Mouse (Mus musculus): ENCODE data around the gene 1700001C19Rik. TPM values are rescaled to one million over a fixed set of nuclear protein-coding genes. Genes with fewer than 3 reads are reported as not detected.

1700001C19Rik gene
- total and polyA plus RNA-seq, 3 experiments, result not detected

- in situ Hi-C loops (cut with MboI; ENCODE audit: low pct_ligation_motif_present, low pct_unique_long_range_greater_than_20kb, low sequenced_read_pairs) (loop anchor here (25.0 kb wide), 1 partner anchor 235 kb away; the partner anchor contains the start of genes Bysl, Gm20517 and Med20), dilution Hi-C loops (cut with MboI; ENCODE audit: extremely low pct_ligation_motif_present, extremely low pct_unique_long_range_greater_than_20kb, low sequenced_read_pairs) (no loop called here)
- no peak overlapping the region for H3K4me2 ChIP-seq (ENCODE audit: insufficient read depth, low read depth, poor library complexity, severe bottlenecking)
- H3K9me3 ChIP-seq (replicated peaks; ENCODE audit: low read length), result no peaks in the 10 kb centered on the region
- H3K27me3 ChIP-seq (replicated peaks), result no peaks in the 10 kb centered on the region
- no peak overlapping the region for H3K4me3 ChIP-seq (replicated peaks in 1 of 3; ENCODE audit: low read depth in 2 of 3, low read length in 2 of 3, poor library complexity in 1 of 3)
- peaks cover 80 to 99% of the 10 kb centered on the region in 2 experiments for H3K36me3 ChIP-seq (replicated peaks in 1 of 2; ENCODE audit: control insufficient read depth in 1 of 2, insufficient read depth in 1 of 2, low read length in 1 of 2)
- H3K27ac ChIP-seq (ENCODE audit: insufficient read depth, low read depth), result no peak overlapping the region
- no peak overlapping the region for H3K9ac ChIP-seq (ENCODE audit: insufficient read depth, low read depth)
- no peak for TF ChIP-seq ZKSCAN1 (IDR thresholded peaks at IDR 0.05; ENCODE audit: borderline replicate concordance, low read depth, low read length)
- no peak for TF ChIP-seq IRF4 (IDR thresholded peaks at IDR 0.05; ENCODE audit: low read depth, low read length)
- TF ChIP-seq SMC3 (IDR thresholded peaks at IDR 0.05; ENCODE audit: low read depth, low read length), result no peak
- DNase-seq (ENCODE audit: extremely low read depth), result no peak
- peaks cover 0 to 2% of the 10 kb centered on the region in 2 experiments; a peak in 2 of 4 replicates for H3K4me1 ChIP-seq (ENCODE audit: control insufficient read depth in 1 of 2, insufficient read depth in 2 of 2)
- peaks cover 1% of the 10 kb centered on the region; the same call in 1 of the 2 replicates for H3K79me2 ChIP-seq (replicated peaks; ENCODE audit: control insufficient read depth, extremely low read depth, insufficient read depth, poor library complexity, severe bottlenecking)
These were observed 60.3 kb downstream of the 1700001C19Rik start for GRCm38 (mm10) chr17:47376779-47377280.

- H3K4me2 ChIP-seq (ENCODE audit: insufficient read depth, low read depth, poor library complexity, severe bottlenecking), result no peak overlapping the region
- H3K4me1 ChIP-seq (ENCODE audit: control insufficient read depth in 1 of 2, insufficient read depth in 2 of 2), result peaks cover 4 to 23% of the 10 kb centered on the region in 2 experiments; a peak in 3 of 4 replicates
- in situ Hi-C loops (cut with MboI; ENCODE audit: low pct_ligation_motif_present, low pct_unique_long_range_greater_than_20kb, low sequenced_read_pairs) (no loop called here), dilution Hi-C loops (cut with MboI; ENCODE audit: extremely low pct_ligation_motif_present, extremely low pct_unique_long_range_greater_than_20kb, low sequenced_read_pairs) (no loop called here)
- no peak overlapping the region for H3K9ac ChIP-seq (ENCODE audit: insufficient read depth, low read depth)
- H3K79me2 ChIP-seq (replicated peaks; ENCODE audit: control insufficient read depth, extremely low read depth, insufficient read depth, poor library complexity, severe bottlenecking), result peaks cover 10% of the 10 kb centered on the region
- H3K4me3 ChIP-seq (replicated peaks in 1 of 3; ENCODE audit: low read depth in 2 of 3, low read length in 2 of 3, poor library complexity in 1 of 3), result no peak overlapping the region
- no peaks in the 10 kb centered on the region for H3K9me3 ChIP-seq (replicated peaks; ENCODE audit: low read length)
- H3K27me3 ChIP-seq (replicated peaks), result no peaks in the 10 kb centered on the region
- no peak for DNase-seq (ENCODE audit: extremely low read depth)
- H3K27ac ChIP-seq (ENCODE audit: insufficient read depth, low read depth), result no peak overlapping the region
- no peak for TF ChIP-seq SIN3A (IDR thresholded peaks at IDR 0.05; ENCODE audit: low read length)
- no peak for TF ChIP-seq HCFC1 (IDR thresholded peaks at IDR 0.05; ENCODE audit: low read depth, low read length)
- no peak for TF ChIP-seq ZC3H11A (IDR thresholded peaks at IDR 0.05; ENCODE audit: low read depth, low read length)
- no peak for TF ChIP-seq ZNF384 (IDR thresholded peaks at IDR 0.05; ENCODE audit: low read depth, low read length)
- no peak for TF ChIP-seq USF2 (conservative IDR thresholded peaks at IDR 0.05; ENCODE audit: low read depth, low read length)
- no peak for TF ChIP-seq RCOR1 (conservative IDR thresholded peaks at IDR 0.05; ENCODE audit: low read depth, low read length)
- no peak for TF ChIP-seq JUND (conservative IDR thresholded peaks at IDR 0.05; ENCODE audit: low read depth, low read length)
- no peak for TF ChIP-seq UBTF (IDR thresholded peaks at IDR 0.05; ENCODE audit: low read depth, low read length)
- no peak for TF ChIP-seq ELF1 (IDR thresholded peaks at IDR 0.05; ENCODE audit: low read depth, low read length)
- TF ChIP-seq SMC3 (IDR thresholded peaks at IDR 0.05; ENCODE audit: low read depth, low read length), result no peak
- TF ChIP-seq EP300 (IDR thresholded peaks at IDR 0.05; ENCODE audit: low read length), result no peak
- H3K36me3 ChIP-seq (replicated peaks in 1 of 2; ENCODE audit: control insufficient read depth in 1 of 2, insufficient read depth in 1 of 2, low read length in 1 of 2), result peaks cover 57 to 78% of the 10 kb centered on the region in 2 experiments
These were observed 63.2 kb downstream of the 1700001C19Rik start for GRCm38 (mm10) chr17:47373991-47374390.

GRCm38 (mm10) chr17:47371451-47371850, 65.7 kb downstream of the 1700001C19Rik start:
- dilution Hi-C loops (cut with MboI; ENCODE audit: extremely low pct_ligation_motif_present, extremely low pct_unique_long_range_greater_than_20kb, low sequenced_read_pairs) (no loop called here), in situ Hi-C loops (cut with MboI; ENCODE audit: low pct_ligation_motif_present, low pct_unique_long_range_greater_than_20kb, low sequenced_read_pairs) (no loop called here)
- Histone ChIP-seq H3K36me3 (replicated peaks in 1 of 2; ENCODE audit: control insufficient read depth in 1 of 2, insufficient read depth in 1 of 2, low read length in 1 of 2) (peaks cover 36 to 54% of the 10 kb centered on the region in 2 experiments), H3K4me3 (replicated peaks in 1 of 3; ENCODE audit: low read depth in 2 of 3, low read length in 2 of 3, poor library complexity in 1 of 3) (no peak overlapping the region), H3K9me3 (replicated peaks; ENCODE audit: low read length) (no peaks in the 10 kb centered on the region), H3K9ac (ENCODE audit: insufficient read depth, low read depth) (no peak overlapping the region), H3K79me2 (replicated peaks; ENCODE audit: control insufficient read depth, extremely low read depth, insufficient read depth, poor library complexity, severe bottlenecking) (peaks cover 12% of the 10 kb centered on the region), H3K27me3 (replicated peaks) (no peaks in the 10 kb centered on the region), H3K4me1 (ENCODE audit: control insufficient read depth in 1 of 2, insufficient read depth in 2 of 2) (peaks cover 4 to 23% of the 10 kb centered on the region in 2 experiments; a peak in 3 of 4 replicates), H3K27ac (ENCODE audit: insufficient read depth, low read depth) (no peak overlapping the region), H3K4me2 (ENCODE audit: insufficient read depth, low read depth, poor library complexity, severe bottlenecking) (no peak overlapping the region)
- peak; percentile 86 for DNase-seq (ENCODE audit: extremely low read depth)
- TF ChIP-seq SIN3A (IDR thresholded peaks at IDR 0.05; ENCODE audit: low read length) (no peak), USF1 (IDR thresholded peaks at IDR 0.05; ENCODE audit: low read depth, low read length) (no peak), USF2 (conservative IDR thresholded peaks at IDR 0.05; ENCODE audit: low read depth, low read length) (no peak), ZKSCAN1 (IDR thresholded peaks at IDR 0.05; ENCODE audit: borderline replicate concordance, low read depth, low read length) (no peak), CTCF (conservative IDR thresholded peaks at IDR 0.05 in 1 of 2, IDR thresholded peaks at IDR 0.05 in 1 of 2; ENCODE audit: low read depth in 2 of 2, low read length in 2 of 2) (peak; percentile 84 to 94; a peak in 3 of 4 replicates), ZNF384 (IDR thresholded peaks at IDR 0.05; ENCODE audit: low read depth, low read length) (no peak), MYC (IDR thresholded peaks at IDR 0.05; ENCODE audit: low read depth, low read length) (peak; percentile 40; the same call in 1 of the 2 replicates), PAX5 (IDR thresholded peaks at IDR 0.05; ENCODE audit: low read length) (no peak), ELF1 (IDR thresholded peaks at IDR 0.05; ENCODE audit: low read depth, low read length) (no peak), HCFC1 (IDR thresholded peaks at IDR 0.05; ENCODE audit: low read depth, low read length) (0 out of 2 replicates have a peak, but pooled peaks have one; percentile 23), RAD21 (IDR thresholded peaks at IDR 0.05; ENCODE audit: low read depth, low read length) (peak; percentile 63), CHD1 (IDR thresholded peaks at IDR 0.05; ENCODE audit: low read depth, low read length) (no peak), POLR2AphosphoS2 (IDR thresholded peaks at IDR 0.05; ENCODE audit: low read depth, low read length) (no peak), NELFE (IDR thresholded peaks at IDR 0.05; ENCODE audit: low read depth, low read length) (no peak), MAX (IDR thresholded peaks at IDR 0.05; ENCODE audit: low read length) (no peak), EP300 (IDR thresholded peaks at IDR 0.05; ENCODE audit: low read length) (no peak), E2F4 (IDR thresholded peaks at IDR 0.05; ENCODE audit: insufficient replicate concordance, low read depth, low read length) (no peak), TBP (conservative IDR thresholded peaks at IDR 0.05; ENCODE audit: low read depth, low read length) (no peak), UBTF (IDR thresholded peaks at IDR 0.05; ENCODE audit: low read depth, low read length) (no peak)
